Mouse (Mus musculus) kidney, postnatal 14 days (tissue): Measurements from ENCODE around the gene Gm44973.
"Not testable (repeated sequence)": the region's sequence is repeated elsewhere in the genome, so short reads cannot be mapped to it uniquely, and the experiment has no call there.

Experiments
- DNase-seq: peaks from one replicate; pipeline ENCODE4 v3.0.0; 2022; ENCODE audit warnings: mixed read lengths

Gm44973 gene

GRCm38 (mm10) chr7:5015118-5016001, at the start of gene Gm44973:
Gene Gm44973 (plus strand): TSS chr7:5015496.
- peak; percentile 97 for DNase-seq

GRCm38 (mm10) chr7:4971068-4971467, 44.2 kb upstream of the Gm44973 start, which contains the start of gene Sbk3:
Gene Sbk3 (minus strand): TSS chr7:4971168.
- no peak for DNase-seq

- no peak for DNase-seq
Observed at GRCm38 (mm10) chr7:4971710-4972109, 43.6 kb upstream of the Gm44973 start.

GRCm38 (mm10) chr7:4972321-4973047, 42.8 kb upstream of the Gm44973 start:
- peak; percentile 22 for DNase-seq

GRCm38 (mm10) chr7:4975455-4975854, 39.8 kb upstream of the Gm44973 start:
- DNase-seq: no peak

DNA sequence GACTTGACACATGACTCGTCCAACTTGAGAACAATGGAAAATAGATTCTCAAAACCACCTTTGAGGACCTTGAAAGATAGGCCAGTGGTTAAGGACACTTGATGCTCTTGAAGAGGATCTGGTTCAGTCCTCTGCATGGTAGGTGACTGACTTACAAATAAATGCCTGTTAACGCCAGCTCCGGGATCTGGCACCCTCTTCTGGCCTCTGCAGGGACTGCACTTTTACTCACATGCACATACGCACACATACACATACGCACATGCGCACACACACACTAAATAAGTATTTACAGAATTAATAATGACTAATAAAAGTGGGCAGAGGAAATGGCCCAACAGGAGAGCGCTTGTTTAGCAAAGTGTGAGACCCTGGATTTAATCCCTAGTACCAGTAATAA, 38.5 kb upstream of the Gm44973 start:
- DNase-seq: no peak

DNA sequence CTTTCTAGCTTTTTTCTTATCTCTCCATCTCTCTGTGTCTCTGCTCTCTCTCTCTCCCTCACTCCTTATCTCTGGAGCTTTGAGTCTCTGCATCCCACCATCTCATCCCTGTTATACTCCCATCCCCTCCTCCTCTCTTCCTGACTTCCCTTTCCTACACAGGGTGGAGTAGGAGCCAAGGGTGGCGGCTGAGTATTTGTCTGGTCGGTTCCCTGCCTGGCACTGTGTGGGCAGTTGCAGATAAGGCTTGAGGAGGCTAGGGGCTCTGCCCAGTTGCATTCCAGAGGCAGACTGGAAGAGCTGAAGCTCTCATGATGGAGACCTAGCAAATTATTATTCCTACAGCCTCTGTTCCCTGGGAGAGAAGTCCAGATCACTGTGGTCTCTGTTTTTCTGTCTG, 27.0 kb upstream of the Gm44973 start:
- DNase-seq: no peak

DNA sequence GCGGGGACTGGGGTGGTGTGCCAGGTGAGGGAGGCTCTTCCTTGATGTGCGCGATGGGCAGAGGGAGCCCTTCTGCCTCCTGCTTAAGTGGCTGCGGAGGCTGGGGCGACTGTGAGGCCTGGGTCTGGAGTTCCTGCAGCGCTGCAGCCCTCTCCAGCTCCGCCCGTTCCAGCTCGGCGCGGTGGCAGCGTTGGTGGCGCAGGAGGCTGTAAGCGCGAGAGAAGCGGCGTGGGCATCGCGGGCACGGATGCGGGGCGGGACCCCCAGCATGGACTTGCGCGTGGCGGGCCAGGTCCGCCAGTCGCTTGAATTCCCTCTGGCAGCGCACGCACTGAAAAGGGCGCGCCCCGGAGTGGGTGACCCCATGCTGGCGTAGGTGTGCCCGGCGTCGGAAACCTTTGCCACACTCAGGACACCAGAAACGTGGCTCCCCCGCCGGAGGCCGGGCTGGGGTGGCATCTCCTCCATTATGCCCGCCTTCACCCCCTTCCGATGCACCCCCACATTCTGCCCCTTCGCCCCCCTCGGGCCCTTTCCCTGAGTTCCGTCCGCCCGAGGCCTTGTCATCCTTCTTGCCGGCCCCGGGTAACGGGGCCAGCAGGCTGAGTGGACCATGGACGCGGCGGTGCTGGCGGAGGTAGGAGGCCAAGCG, 21.8 kb upstream of the Gm44973 start:
- DNase-seq: no peak

GRCm38 (mm10) chr7:4993999-4994788, 21.1 kb upstream of the Gm44973 start:
- DNase-seq: no peak

- DNase-seq: no peak
Observed at GRCm38 (mm10) chr7:4995268-4996002, 19.9 kb upstream of the Gm44973 start.

- peak; percentile 94 for DNase-seq
Observed at GRCm38 (mm10) chr7:4996003-4996895, 19.0 kb upstream of the Gm44973 start, which contains the start of gene Zfp579. Gene Zfp579 (minus strand): TSS chr7:4996158.

DNA sequence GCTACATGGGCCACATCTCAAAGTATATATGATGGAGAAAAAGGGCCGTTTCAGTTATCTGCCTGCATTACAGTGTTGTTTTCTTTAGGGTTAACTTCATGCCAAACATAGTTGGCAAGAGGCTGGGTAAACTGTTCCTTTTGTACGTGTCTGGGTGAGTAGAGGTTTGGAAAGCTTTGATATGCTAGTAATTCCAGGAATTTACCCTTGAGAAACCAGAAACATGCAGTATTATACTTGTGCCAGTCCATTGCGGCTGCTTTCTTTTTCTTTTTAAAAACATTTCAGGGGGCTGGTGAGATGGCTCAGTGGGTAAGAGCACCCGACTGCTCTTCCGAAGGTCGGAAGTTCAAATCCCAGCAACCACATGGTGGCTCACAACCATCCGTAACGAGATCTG, 18.4 kb upstream of the Gm44973 start:
- DNase-seq: no peak

- DNase-seq: no peak
Observed at GRCm38 (mm10) chr7:4999876-5000275, 15.4 kb upstream of the Gm44973 start.

- DNase-seq: not testable (repeated sequence)
Observed at GRCm38 (mm10) chr7:5002876-5003275, 12.4 kb upstream of the Gm44973 start.

- no peak for DNase-seq
Observed at GRCm38 (mm10) chr7:5008229-5008628, 7.1 kb upstream of the Gm44973 start.

DNA sequence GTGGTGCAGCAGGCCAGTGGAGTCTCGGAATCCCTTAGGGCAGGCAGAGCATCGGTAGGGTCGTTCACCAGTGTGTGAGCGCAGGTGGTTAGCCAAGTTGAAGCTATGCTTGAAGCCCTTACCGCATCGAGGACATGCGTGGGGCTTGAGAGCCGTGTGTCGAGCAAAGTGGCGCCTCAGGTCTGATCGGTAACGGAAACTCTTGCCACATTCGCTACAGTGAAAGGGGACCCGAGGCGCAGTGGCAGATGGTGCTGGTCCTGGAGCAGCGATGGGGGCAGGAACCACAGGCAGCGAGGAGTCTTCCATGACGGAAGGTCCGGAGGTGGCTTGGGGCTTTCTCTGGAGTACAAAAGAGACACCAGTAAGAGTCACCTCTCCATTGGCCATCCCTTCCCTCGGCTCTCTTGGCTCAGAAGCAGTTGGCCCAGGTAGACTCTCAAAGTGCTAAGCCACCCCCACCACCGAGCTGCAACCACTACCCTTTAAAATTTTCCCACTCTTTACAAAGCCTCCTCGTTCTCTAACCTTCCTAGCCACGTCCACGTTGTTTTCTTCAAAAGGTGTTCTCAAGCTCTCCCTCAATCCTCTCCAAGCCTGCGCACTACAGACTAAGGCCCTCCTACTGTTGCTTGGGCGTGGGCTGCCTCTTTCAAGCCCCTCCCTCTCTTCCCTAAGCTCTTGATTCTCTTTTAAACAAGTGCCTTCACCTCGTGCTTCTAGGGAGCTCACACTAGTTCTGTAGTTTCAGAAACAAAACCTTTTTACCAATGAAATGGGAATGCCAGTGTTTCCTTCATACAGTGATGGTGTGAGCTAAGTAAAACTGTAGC, 2.4 kb upstream of the Gm44973 start:
- DNase-seq: no peak

- peak; percentile 98 for DNase-seq
Observed at GRCm38 (mm10) chr7:5014251-5015117, 812 bp upstream of the Gm44973 start, which contains the start of the genes Zfp524 and Fiz1. Gene Zfp524 (plus strand): TSS chr7:5014415. Gene Fiz1 (minus strand): TSS chr7:5014697.

DNA sequence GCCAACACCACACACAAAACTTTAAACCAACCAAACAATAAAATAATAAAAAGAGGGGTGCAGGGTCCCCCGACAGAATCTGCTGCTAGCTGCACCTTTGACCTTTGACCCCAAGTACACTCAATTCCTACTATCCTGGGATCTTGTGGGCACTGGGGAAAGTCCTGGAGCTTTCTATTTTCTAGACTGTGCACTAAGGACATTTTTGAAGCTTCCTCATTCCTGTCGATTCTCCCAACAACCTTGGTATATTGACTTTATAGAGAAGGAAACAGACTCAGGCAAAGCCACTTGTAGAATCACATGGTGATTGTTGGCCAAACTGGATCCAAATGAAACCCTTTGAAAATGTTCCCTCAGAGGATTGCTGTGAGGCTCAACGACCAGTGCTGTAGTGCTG, 761 bp downstream of the Gm44973 start:
- no peak for DNase-seq

GRCm38 (mm10) chr7:5016920-5017319, 1.6 kb downstream of the Gm44973 start:
- DNase-seq: no peak
